Mouse (Mus musculus): ENCODE measurements around the gene Rin1.
A peak's percentile ranks its signal among the peaks of the same experiment; 100 is the strongest.

The Rin1 gene

GRCm38 (mm10) chr19:5095887-5096474, 45.7 kb downstream of the Rin1 start:
- no peak for DNase-seq

GRCm38 (mm10) chr19:5097521-5098362, 47.5 kb downstream of the Rin1 start:
- no peak for DNase-seq

- peak; percentile 78 for DNase-seq
These were observed 48.3 kb downstream of the Rin1 start, which contains the start of gene Cnih2 for GRCm38 (mm10) chr19:5098363-5099143. Cnih2 (minus strand) TSS chr19:5098521.

GRCm38 (mm10) chr19:5106074-5106473, 55.8 kb downstream of the Rin1 start:
- peak; percentile 65 for DNase-seq

Measured in kidney, postnatal 14 days (tissue).